Mouse (Mus musculus): ENCODE measurements around the gene Phlda2.

The Phlda2 gene

DNA sequence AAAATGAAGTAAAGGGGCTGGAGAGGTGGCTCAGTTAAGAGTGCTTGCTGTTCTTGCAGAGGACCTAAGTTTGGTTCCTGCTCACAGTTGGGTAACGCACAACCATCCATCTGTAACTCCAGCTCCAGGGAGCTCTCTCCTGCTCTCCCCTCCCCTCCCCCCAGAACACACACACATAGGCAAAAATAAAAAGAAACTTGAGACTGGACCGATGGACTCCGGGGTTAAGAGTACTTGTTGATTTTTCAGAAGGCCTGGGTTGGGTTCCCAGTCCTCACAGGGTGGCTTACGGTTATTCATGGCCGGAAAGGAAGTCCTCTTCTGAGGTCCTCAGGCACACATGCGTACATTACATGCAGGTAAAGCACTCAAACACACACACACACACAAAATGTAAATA, 976 bp upstream of the Phlda2 start:
- no peak for DNase-seq (ENCODE audit: low spot score in 2 of 2)

DNA sequence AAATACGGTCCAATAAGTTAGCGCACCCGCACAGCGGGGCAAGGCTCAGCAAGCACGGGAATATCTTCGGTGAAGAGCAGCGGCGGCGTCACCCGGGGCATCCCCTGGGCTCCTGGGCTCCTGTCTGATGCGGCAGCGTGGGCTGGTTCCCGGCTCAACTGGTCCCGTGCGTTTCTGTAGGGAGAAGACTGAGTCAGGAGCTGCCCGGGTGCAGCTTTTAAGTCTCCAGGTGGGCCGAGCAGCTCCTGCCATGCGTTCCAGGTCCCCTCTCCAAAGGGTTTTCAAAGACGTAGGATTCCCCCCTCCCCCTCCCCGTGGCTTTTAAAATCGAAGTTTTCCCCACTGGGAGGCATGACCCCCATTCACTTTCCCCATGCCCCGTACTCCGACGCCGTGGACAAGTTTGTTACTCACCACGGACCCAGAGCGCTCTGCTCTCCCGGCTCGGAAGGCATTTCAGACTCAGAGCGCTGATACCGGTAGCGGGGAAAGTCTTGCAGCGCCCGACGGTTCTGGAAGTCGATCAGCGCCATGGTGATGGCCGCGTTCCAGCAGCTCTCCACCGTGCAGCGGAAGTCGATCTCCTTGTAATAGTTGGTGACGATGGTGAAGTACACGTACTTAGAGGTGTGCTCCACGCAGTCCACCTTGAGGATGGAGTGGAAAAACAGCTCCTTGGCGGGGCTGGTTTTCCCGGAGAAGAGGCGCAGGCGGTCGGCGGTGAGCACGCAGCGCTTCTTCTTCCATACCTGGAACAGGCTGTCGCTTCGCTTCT, 1.1 kb downstream of the Phlda2 start:
- DNase-seq (ENCODE audit: low spot score in 2 of 2): peak in 1 of 2 experiments; percentile 24

DNA sequence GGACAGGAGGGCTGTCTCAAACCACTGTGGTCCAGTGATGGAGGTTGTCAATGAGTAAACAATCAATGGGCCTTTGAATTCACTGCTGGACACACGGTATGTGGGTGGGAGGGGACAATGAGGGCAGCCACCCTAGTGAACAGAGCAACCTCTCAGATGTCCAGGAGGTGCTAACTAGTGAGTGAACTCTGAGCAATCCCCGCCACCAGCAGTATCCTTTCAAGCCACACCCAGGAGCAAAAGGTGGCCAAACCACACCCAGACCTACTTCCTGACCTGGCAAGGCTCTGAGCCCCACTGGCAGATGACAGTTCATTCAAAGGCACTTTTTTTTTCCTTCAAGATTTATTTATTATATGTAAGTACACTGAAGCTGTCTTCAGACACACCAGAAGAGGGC, 2.0 kb downstream of the Phlda2 start:
- no peak for DNase-seq (ENCODE audit: low spot score in 2 of 2)

DNA sequence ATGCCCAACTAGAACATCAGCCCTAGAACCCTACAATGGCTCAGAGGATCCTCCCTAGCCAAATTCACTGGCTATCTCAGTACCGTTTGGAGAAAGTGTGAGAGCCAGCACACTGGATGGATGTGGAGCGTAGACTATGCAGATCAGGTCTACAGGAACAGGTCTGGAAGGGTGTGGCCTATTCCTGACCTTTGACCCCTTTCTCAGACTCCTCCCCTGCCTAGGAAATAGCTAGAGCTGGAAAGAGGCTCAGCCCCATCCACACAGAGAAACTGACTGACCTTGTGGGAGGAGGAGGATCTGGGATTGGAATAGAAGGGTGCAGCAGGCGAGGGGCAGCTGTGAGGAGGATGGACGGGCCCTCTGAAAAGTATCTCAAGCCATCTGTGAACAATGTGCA, 4.4 kb downstream of the Phlda2 start:
- no peak for DNase-seq (ENCODE audit: low spot score in 2 of 2)

DNA sequence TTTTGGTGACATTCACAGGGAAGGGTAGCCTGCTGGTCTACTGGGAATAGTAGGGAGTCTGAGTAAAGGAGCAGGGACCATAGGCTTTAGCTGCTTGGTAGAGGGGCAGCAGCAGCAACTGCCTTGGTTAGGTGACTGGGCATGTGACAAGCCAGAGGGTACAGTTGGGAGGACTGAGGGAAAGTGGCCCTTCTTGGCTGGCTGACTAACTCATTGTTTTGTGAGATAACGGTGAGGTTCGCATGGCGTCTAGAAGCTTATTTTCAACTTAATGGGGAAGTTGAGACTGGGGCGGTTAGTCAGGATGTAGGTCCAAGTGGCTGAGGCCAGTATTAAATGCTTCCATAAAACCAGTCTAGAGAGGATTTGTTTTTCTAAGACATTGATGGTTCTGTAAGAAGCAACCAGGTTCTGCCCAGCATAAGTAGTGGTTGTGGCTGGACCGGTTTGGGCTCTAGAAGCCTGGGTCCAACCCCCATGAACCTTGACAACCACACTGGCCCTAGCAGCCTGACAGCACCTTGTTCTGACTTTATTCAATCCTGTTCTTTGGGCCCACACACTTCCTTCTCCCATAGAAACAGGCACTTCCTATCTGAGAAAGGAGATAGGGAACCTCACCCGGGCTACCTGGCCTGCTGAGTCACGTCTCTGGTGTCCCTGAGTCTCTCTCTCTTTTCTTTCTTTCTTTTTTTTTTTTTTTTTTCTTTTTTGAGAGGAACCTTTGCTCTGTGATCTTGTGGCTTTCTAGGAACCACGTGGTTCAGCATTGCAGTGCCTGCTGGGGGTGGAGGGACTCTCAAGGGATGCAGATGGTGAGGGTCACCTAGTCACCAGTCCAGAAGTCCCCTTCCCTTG, 7.6 kb downstream of the Phlda2 start:
- no peak for DNase-seq (ENCODE audit: low spot score in 2 of 2)

DNA sequence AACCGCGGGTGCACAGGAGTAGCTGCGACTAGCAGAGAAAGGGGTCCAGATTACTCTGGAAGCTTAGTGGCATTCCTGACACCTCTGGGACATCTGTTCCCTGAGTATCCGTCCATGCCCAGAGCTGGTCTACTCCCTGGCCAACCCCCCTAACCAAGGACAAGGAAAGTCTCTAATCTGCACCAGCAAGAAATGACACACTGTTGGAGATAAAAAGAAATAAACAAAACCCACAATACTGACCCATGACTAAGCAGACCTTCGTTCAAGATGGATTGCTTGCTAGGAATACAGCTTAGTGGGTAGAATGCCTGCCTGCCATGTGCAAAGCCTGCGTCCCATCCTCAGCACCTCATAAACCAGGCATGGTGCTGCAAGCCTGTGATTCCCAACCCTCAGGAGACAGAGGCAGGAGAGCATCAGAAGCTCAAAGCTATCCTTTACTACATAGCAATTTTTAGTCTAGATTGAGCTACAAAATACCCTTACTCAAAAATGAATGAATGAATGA, 9.3 kb downstream of the Phlda2 start:
- no peak for DNase-seq (ENCODE audit: low spot score in 2 of 2)

DNA sequence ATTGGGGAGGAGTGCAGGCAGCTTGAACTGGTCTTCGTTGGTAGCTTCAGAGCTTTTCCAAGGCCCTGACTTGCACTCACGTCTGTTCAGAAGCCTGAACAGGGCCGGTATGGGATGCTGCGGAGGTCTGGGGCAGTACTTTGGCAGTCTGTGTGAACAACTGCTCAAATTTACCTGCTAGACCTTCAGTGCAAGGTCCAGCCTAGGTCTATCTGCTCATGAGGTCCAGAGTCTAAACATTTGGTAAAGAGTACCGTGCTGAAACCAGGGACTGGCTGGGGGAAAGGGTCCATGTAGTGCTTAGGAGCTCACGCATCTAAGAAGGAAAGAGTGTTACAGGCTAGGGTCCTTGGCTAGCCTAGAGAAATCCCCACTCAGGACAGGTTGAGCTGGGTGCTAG, 13.2 kb downstream of the Phlda2 start:
- no peak for DNase-seq (ENCODE audit: low spot score in 2 of 2)

DNA sequence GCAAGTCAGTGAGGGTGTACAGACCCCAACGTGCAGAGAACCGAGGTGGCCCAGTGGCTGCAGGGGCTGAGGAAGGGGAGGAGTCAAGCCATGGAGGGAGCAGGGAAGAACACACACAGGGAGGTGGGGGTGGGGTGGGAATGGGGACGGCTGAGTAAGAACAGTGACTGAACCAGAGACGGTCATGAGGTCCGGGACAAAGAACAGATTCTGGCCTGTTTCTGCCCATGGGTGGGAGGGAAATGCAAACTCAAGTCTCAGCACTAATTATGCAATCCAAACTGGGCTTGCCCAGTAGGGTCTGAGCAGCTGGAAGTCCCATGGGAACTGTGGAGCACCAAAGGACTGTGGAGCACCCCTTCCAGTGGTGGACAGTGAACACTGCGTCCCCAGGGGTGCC, 20.4 kb downstream of the Phlda2 start:
- DNase-seq (ENCODE audit: low spot score in 2 of 2): no peak

DNA sequence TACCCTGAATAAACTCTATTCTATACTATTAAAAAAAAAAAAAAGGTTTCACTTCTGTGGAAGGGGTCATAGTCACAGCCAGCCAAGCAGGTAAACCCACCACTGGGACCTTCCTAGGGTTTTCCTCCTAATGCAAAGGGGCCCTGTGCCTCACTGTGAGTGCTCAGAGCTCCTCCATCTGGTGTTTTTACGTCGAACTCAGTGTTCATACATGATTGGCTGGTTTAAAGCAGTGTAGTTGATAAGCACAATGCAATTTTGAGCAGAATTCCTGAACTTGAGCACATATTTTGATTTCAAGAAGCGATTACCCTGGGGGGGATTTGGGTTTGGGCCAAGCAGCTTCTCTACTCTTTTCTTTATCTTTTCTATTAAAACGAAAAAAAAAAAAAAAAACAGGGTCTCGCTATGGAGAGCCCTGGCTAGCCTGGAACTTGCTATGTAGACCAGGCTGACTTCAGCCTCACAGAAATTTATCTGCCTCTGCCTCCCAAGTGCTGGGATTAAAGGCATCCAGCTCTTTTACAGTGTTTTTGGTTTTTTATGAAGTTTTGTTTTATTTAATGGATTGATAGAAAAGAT, 21.1 kb downstream of the Phlda2 start:
- no peak for DNase-seq (ENCODE audit: low spot score in 2 of 2)

DNA sequence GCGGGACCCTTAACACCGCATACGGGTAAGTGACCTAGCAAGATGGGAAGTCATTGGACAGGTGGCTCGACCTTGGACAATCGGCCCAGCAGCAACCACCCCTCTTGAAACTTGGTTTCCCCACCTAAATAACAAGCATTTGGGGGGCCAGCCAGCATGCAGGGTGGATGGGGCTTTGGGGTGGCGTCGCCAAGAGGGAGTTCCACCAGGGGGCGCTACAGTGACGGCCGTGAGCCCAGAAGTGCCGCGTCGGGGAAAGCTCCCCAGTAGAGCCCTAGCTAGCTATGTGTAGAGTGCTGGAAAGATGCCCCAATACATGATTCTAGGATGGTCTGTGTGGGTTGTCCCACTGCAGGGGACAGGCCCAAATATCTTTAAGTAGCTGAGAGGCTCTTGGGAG, 22.5 kb downstream of the Phlda2 start:
- DNase-seq (ENCODE audit: low spot score in 2 of 2): peak in 1 of 2 experiments; percentile 18

DNA sequence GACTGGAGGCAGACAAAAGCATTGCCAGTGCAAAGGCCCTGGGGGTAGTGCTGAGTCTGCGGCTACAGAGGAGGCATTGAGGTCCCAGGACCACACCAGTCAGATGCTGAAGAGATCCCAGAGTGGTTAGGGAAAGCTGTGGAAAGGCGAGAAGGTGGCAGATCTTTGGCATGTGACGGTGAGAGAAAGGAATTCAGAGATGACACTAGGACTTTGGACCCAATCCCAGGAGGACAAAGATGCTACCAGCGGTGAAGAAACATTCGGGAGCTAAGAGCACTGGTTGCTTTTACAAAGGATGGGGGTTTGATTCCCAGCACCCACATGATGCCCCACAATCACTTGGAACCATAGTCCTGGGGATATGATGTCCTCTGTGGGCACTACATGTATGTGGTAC, 25.1 kb downstream of the Phlda2 start:
- no peak for DNase-seq (ENCODE audit: low spot score in 2 of 2)

DNA sequence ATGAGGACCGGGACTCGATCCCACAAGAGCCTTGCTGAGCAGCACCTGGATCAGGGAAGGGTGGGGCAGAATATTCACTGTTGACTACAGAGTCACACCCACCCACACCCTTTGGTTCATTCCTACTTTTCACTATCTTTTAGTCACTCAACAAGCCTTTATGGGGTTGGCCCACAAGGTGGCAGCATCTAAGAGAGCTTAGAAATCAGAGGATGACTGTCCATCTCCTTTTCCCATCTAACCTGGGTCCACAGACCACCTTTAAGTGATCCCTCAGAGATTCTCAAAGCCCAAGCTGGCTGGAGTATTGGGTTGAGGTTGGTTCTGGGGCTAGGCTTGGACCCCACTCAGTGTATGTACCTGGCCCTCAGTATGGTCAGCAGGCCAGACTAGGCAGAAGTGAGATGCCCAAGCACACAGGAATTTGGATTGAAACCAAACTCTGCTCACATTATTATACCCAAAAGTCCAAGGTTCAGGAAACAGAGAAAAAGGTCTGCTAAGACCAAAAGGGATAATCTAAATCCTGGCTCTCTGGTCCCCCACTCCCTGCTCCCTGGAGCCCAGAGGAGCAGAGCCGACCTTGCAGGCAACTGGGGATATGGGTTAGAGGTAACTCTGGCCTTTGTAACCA, 26.1 kb downstream of the Phlda2 start:
- no peak for DNase-seq (ENCODE audit: low spot score in 2 of 2)

DNA sequence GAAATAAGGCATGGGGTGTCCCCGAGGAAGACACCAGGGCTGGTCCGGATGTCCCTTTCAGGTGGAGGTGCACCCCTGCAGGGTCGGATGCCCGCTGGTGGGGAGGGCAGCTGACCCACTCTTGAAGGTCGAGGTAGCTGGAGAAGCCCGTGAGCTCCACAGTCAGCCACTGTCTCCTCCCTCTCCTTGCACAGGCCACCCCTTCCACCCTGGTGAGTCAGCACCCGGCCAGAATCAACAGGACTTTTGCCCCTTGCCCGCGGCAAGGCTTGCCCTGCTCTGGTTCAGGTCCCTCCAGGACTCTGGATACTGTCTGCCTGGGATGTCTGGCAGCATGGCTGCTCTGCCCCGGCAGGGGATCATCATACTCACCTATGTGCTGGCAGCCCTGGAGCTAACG, 27.1 kb downstream of the Phlda2 start:
- DNase-seq (ENCODE audit: low spot score in 2 of 2): no peak

DNA sequence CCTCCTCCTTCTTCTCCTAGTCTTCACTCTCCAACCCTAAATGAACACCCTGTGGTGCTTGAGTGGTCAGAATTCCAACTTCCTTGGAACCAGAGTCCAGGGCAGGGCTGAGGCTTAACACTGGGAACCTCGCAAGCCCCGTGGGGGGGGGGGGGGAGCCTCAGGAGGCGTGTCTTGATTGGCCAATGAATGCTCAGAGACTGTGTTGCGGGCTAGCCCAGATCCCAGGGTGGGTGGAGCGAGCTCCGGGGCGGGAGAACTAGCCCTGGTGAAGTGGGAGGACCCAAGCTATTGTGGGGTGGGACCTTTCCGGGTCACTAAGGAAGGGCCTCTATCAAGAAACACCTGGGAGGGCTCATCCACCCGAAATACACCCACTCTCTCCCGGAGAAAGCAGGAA, 28.1 kb downstream of the Phlda2 start:
- no peak for DNase-seq (ENCODE audit: low spot score in 2 of 2)

DNA sequence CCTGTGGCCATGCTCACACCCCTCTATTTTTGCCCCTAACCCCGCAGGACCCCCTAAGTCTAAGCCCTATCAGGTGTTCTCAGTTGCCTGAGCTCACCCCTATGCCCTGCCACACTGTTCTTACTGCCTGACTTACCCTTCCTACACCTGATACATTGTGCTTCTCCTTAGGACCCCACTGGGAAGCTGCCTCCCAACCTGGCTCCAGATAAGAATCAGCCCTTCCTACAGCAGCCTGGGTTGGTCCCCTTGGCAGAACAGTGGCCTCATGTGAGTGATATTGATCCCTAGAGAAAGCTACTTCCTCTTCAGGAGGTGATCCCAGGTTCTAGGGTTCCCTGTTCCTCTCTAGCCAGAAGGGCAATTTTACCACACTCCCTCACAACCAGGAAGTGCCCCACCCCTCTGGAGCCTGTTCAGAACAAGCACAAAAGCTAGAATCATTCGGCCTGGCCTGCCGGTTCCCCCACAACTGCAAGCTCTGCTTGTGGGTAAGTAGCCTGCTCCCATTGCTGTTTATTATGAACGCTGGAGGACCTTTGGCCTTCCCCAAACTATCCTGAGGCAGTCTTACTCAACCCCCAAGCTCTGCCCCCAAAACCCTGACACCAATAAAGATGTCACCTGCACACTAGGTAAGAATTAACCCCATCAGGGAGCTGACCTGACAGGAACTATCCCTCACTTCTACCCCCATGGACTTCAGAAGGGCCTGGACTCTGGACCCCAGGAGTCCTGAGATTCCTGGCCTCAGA, 29.4 kb downstream of the Phlda2 start, which contains the start of gene Slc22a18:
Slc22a18 (plus strand) TSS at position 390 of the 755 bp plus-strand sequence.
- DNase-seq (ENCODE audit: low spot score in 2 of 2): no peak

DNA sequence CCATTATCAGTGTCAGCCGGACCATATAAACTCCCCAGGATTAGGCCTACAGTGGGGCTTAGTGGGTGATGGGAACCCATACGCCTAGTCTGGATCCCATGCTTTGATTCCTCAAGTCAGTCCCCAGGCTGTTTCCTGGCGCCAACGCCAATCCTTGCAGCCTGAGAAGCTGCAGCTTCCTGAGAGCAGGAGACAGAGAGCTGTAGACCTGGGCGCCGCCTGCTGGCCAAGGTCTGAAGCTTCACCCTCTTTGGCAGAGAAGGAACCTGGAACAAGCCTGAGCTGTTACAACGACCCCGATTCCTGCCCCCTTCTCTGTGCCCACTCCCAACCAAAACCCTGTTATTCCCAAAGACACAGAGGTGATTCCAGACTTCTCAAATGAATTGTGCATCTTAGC, 33.0 kb downstream of the Phlda2 start:
- DNase-seq (ENCODE audit: low spot score in 2 of 2): peak; percentile 28 to 74

DNA sequence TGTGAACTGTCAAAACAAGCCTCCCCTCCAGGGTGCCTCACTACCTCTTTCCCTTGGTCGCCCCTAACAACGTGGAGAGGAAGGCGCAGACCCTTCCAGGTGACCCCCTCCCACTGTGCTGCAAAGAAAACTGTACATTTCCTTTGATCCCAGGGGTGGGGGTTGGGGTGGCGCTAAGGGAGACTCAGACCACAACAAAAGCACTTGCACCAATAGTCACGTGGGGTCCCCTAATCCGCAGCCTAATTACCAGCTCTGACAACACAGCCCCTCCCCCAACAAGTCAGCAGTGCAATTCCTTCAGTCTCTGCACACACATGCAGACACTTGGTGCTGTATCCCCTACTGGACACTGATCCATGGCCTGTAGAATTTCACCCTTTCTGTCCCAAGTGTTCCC, 35.2 kb downstream of the Phlda2 start:
- no peak for DNase-seq (ENCODE audit: low spot score in 2 of 2)

DNA sequence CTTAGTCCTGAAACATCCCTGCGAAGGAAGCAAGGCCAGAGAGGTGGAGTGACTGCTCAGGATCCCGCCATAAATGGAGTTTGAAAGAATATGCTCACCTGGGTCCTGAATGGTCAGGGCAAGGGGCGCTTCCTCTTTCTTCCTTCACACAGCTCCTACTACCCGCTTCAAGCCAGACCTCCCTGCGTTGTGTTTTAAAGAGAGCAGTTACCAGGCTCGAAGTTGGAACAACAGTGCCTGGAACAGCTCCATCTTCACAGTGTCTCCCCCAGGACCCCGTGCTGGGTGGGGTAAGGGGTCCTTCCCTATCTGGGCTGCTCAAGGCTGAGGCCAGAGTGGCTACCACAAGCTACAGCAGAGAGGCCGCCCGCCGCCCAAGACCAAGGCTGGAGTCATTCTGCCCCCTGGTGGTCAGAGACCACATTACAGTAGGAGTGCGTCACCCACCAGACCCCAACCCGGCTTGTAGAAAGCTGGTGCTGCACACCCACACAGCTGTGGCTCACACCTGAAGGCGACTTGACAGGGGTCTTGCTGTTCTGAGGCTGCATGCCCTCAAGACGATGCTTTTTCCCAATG, 36.8 kb downstream of the Phlda2 start:
- peak; percentile 63 to 84 for DNase-seq (ENCODE audit: low spot score in 2 of 2)

DNA sequence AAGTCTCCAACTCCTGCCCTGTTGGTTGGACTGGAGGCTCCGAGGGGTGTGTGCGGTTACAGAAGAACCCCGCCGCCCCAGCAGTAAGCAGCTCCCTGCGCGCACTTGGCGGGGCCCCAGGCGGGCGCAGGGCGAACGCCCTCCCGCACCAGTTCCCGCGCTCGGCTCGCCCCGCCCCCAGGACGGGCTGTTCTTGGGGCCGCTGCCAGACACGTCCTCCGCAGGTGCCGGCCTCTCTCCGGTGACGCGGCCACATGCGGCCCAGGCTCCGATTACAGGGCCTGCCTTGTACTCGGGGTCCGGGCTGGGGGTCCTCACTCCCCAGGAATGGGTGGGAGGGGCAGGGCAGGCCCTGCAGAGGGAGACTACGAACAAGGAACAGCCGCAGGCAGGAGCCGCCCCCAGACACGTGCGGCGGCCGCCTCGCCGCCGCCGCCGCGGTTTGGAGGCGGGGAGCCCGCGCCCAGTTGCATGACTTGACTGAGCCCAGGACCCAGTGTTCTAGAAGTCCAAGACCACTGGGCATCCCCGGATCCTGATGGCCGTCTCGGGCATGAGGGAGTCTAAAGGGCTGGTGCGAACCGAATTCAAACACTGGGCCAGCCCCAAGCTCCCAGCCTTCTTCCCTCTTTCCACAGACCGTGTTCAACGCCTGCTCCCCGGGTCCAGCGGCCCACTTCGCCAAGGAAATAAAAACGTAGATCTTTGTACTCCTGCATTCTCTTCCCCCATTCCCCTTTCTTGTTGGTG, 38.0 kb downstream of the Phlda2 start:
- peak in 1 of 2 experiments; percentile 10 for DNase-seq (ENCODE audit: low spot score in 2 of 2)

DNA sequence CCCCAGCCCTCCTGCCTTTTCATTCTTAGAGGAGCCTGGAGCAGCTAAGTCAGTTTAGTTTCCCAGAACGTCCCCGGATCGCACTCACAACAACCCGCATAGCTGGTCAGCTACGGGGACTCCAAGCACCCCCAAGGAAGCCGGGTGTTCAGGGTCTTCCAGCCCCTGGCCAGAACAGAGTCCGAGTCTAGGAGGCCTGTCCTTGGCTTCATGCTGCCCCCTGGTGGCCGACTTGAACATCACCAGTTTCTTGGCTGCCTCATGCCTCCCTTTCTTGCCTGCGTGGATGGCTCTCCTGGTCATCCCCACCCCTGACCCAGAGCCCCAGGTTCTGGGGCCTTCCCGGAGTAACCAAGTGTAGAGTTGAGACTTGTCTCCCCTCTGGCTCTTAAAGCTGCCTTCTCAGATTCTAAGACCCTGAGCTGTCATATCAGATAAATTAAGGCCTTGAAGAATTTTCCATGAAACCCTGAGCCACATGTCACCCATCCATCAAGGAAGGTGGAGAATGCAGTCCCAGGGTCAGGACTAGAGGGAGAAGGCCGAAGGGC, 39.0 kb downstream of the Phlda2 start:
- DNase-seq (ENCODE audit: low spot score in 2 of 2): peak; percentile 44 to 69

Data from frontal cortex, postnatal 14 days (tissue).